Mouse (Mus musculus): Measurements from ENCODE around the gene Lxn.
A peak's percentile ranks its signal among the peaks of the same experiment; 100 is the strongest.

Gene Lxn

DNA sequence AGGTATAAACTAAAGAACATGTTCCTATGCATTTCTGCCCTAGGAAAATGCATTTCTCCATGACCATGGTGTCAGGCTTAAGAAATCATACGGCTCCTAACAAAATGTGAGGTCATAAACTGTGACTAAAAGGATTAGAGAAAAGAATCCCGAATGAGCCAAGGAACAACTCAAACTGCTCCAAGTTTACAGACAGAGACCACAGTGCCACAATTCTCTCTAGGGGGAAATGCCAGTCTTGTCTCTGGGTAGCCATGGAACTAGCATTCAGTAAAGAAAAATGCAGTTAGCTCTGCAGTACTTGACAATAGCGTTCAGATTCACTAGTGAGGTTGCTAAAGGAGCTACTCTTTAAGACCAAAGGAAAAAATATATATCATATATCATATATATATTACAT, 3.8 kb downstream of the Lxn start:
- no peak for DNase-seq

DNA sequence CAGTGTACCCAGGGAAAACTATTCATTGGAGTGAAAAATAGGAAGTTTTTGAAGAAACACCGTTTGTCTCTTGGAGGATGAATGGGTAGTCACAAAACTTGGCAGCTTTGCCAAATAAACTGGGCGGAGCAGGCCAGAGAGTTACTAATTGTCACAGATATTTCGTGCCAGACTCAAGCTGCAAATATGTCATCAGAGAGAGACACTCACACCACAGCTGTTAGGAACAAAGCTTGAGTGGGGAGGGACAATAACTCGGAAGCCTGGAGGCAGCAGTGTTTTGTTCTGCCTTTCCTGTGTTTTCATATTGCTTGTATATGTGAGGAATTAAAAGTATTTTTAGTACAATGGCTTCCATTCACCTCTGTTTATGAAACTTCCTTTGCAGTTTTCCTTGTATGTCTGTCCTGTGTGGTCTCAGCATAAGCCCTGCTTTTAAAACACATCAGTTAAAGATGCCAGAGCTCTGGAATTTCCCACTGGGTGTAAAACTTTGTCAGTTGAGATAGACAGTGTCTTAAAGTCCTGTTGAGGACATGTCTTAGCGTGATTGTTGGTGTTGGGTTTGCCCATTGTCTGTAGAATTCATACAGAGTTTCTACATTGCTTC, 13.0 kb downstream of the Lxn start:
- peak; percentile 13 to 27 for DNase-seq

- peak; percentile 23 to 46 for DNase-seq
These were observed 14.1 kb downstream of the Lxn start for GRCm38 (mm10) chr3:67449660-67450059.

- peak in 1 of 2 experiments; percentile 30 for DNase-seq
These were observed 16.6 kb downstream of the Lxn start for GRCm38 (mm10) chr3:67447143-67447542.

GRCm38 (mm10) chr3:67434011-67434410, 29.7 kb downstream of the Lxn start:
- no peak for DNase-seq

- DNase-seq: peak; percentile 93 to 95
These were observed 33.7 kb downstream of the Lxn start, which contains the start of gene Gfm1 for GRCm38 (mm10) chr3:67429999-67430380. Gene Gfm1 (plus strand): TSS chr3:67430096.

- no peak for DNase-seq
These were observed 34.3 kb downstream of the Lxn start for GRCm38 (mm10) chr3:67429338-67429998.

Measured in kidney, postnatal 36 days (tissue).